Mouse (Mus musculus) CH12.LX (cell line): Measurements from ENCODE around the gene Hbq1b. TPM values are rescaled to one million over a fixed set of nuclear protein-coding genes. Genes with fewer than 3 reads are reported as not detected.
A peak's percentile ranks its signal among the peaks of the same experiment; 100 is the strongest.

ENCODE experiments used
- DNase-seq: peaks from one replicate; pipeline ENCODE4 v3.0.0-alpha.2; 2013; ENCODE audit errors: extremely low read depth
- H3K27ac ChIP-seq: 2 replicates; pipeline ENCODE4 v1.5.1; 2012; ENCODE audit warnings: low read depth, mild to moderate bottlenecking, control low read depth, moderate library complexity; ENCODE audit not compliant: insufficient read depth
- H3K27me3 ChIP-seq: replicated peaks from 2 replicates; pipeline ENCODE3; 2012; ENCODE audit warnings: inconsistent platforms
- H3K36me3 ChIP-seq, 2 experiments: replicated peaks in 1 of 2; 2 replicates each; pipeline versions ENCODE3 to v1.6.1; 2012; ENCODE audit warnings: inconsistent platforms in 1 of 2, low read length in 1 of 2, mild to moderate bottlenecking in 1 of 2, mixed read lengths in 1 of 2, moderate library complexity in 1 of 2; ENCODE audit not compliant: control insufficient read depth in 1 of 2, insufficient read depth in 1 of 2
- H3K4me1 ChIP-seq, 2 experiments: 2 replicates each; pipeline ENCODE4 v1.6.1; 2012; ENCODE audit warnings: inconsistent platforms in 1 of 2, moderate library complexity in 1 of 2; ENCODE audit not compliant: insufficient read depth in 2 of 2, control insufficient read depth in 1 of 2
- H3K4me2 ChIP-seq: 2 replicates; pipeline ENCODE4 v1.6.1; 2012; ENCODE audit warnings: low read depth, mild to moderate bottlenecking, control low read depth; ENCODE audit not compliant: poor library complexity, insufficient read depth, severe bottlenecking
- H3K4me3 ChIP-seq, 3 experiments: fragments of 150-350 bp in 1 of 3; sonication (generic) in 1 of 3; replicated peaks in 1 of 3; 2 replicates each; pipeline versions ENCODE3 to v1.5.1; 2011 to 2012; ENCODE audit warnings: low read depth in 2 of 3, low read length in 2 of 3, mild to moderate bottlenecking in 2 of 3, moderate library complexity in 2 of 3, control low read depth in 1 of 3, improper control_type of control experiment in 1 of 3, inconsistent platforms in 1 of 3, mixed read lengths in 1 of 3; ENCODE audit not compliant: poor library complexity in 1 of 3
- H3K79me2 ChIP-seq: replicated peaks from 2 replicates; pipeline ENCODE4 v1.6.1; 2012; ENCODE audit warnings: mild to moderate bottlenecking, moderate library complexity; ENCODE audit not compliant: control insufficient read depth, poor library complexity, insufficient read depth, severe bottlenecking; ENCODE audit errors: extremely low read depth
- H3K9ac ChIP-seq: 2 replicates; pipeline ENCODE4 v1.6.1; 2012; ENCODE audit warnings: low read depth, mild to moderate bottlenecking, control low read depth, moderate library complexity; ENCODE audit not compliant: insufficient read depth
- H3K9me3 ChIP-seq: replicated peaks from 2 replicates; pipeline ENCODE3; 2012; ENCODE audit warnings: low read length, inconsistent platforms, mixed read lengths
- BHLHE40 ChIP-seq: IDR thresholded peaks from 2 replicates; pipeline ENCODE4 v1.6.1; 2011; ENCODE audit warnings: mild to moderate bottlenecking, low read depth, low read length, improper control_type of control experiment
- CHD2 ChIP-seq: IDR thresholded peaks from 2 replicates; pipeline ENCODE4 v1.6.1; 2011; ENCODE audit warnings: low read length, improper control_type of control experiment
- CTCF ChIP-seq, 2 experiments: IDR thresholded peaks in 1 of 2; conservative IDR thresholded peaks in 1 of 2; 2 replicates each; pipeline ENCODE4 v1.5.1; 2011 to 2012; ENCODE audit warnings: low read depth in 2 of 2, low read length in 2 of 2, improper control_type of control experiment in 1 of 2, inconsistent platforms in 1 of 2, mild to moderate bottlenecking in 1 of 2, moderate library complexity in 1 of 2
- ELF1 ChIP-seq: IDR thresholded peaks from 2 replicates; pipeline ENCODE4 v1.6.1; 2014; ENCODE audit warnings: low read depth, mild to moderate bottlenecking, inconsistent platforms, low read length, improper control_type of control experiment
- EP300 ChIP-seq: IDR thresholded peaks from 2 replicates; pipeline ENCODE4 v1.6.1; 2011; ENCODE audit warnings: low read length, improper control_type of control experiment
- ETS1 ChIP-seq: conservative IDR thresholded peaks from 2 replicates; pipeline ENCODE4 v1.6.1; 2012; ENCODE audit warnings: low read depth, mild to moderate bottlenecking, inconsistent platforms, low read length, improper control_type of control experiment, moderate library complexity
- GABPA ChIP-seq: IDR thresholded peaks from 2 replicates; pipeline ENCODE4 v1.6.1; 2012; ENCODE audit warnings: low read depth, low read length, improper control_type of control experiment, inconsistent platforms; ENCODE audit not compliant: insufficient replicate concordance
- HCFC1 ChIP-seq: IDR thresholded peaks from 2 replicates; pipeline ENCODE4 v1.6.1; 2012; ENCODE audit warnings: low read depth, mild to moderate bottlenecking, inconsistent platforms, low read length, improper control_type of control experiment
- IRF4 ChIP-seq: IDR thresholded peaks from 2 replicates; pipeline ENCODE4 v1.6.1; 2014; ENCODE audit warnings: low read depth, mild to moderate bottlenecking, inconsistent platforms, low read length, improper control_type of control experiment
- KAT2A ChIP-seq: IDR thresholded peaks from 2 replicates; pipeline ENCODE4 v1.6.1; 2012; ENCODE audit warnings: low read length, improper control_type of control experiment, inconsistent platforms; ENCODE audit not compliant: insufficient replicate concordance
- MAFK ChIP-seq: IDR thresholded peaks from 2 replicates; pipeline ENCODE4 v1.6.1; 2011; ENCODE audit warnings: low read length, improper control_type of control experiment; ENCODE audit not compliant: insufficient replicate concordance
- MAX ChIP-seq: IDR thresholded peaks from 2 replicates; pipeline ENCODE4 v1.6.1; 2011; ENCODE audit warnings: low read length, improper control_type of control experiment
- MAZ ChIP-seq: IDR thresholded peaks from 2 replicates; pipeline ENCODE4 v1.6.1; 2012; ENCODE audit warnings: low read depth, mild to moderate bottlenecking, inconsistent platforms, low read length, improper control_type of control experiment, moderate library complexity
- MXI1 ChIP-seq: IDR thresholded peaks from 2 replicates; pipeline ENCODE4 v1.6.1; 2011; ENCODE audit warnings: mild to moderate bottlenecking, low read depth, low read length, improper control_type of control experiment
- NELFE ChIP-seq: IDR thresholded peaks from 2 replicates; pipeline ENCODE4 v1.6.1; 2011; ENCODE audit warnings: low read depth, low read length, improper control_type of control experiment
- NRF1 ChIP-seq: IDR thresholded peaks from 2 replicates; pipeline ENCODE4 v1.6.1; 2014; ENCODE audit warnings: low read depth, mild to moderate bottlenecking, inconsistent platforms, low read length, improper control_type of control experiment, moderate library complexity
- POLR2A ChIP-seq: IDR thresholded peaks from 2 replicates; pipeline ENCODE4 v1.6.1; 2011; ENCODE audit warnings: low read depth, mild to moderate bottlenecking, improper control_type of control experiment, low read length
- POLR2AphosphoS2 ChIP-seq: IDR thresholded peaks from 2 replicates; pipeline ENCODE4 v1.6.1; 2011; ENCODE audit warnings: low read depth, low read length, improper control_type of control experiment
- RAD21 ChIP-seq: IDR thresholded peaks from 2 replicates; pipeline ENCODE4 v1.6.1; 2011; ENCODE audit warnings: low read depth, mild to moderate bottlenecking, low read length, improper control_type of control experiment, moderate library complexity
- SIN3A ChIP-seq: IDR thresholded peaks from 2 replicates; pipeline ENCODE4 v1.6.1; 2012; ENCODE audit warnings: low read length, improper control_type of control experiment, inconsistent platforms
- TBP ChIP-seq: conservative IDR thresholded peaks from 2 replicates; pipeline ENCODE4 v1.6.1; 2011; ENCODE audit warnings: low read depth, low read length, improper control_type of control experiment
- TCF12 ChIP-seq: IDR thresholded peaks from 2 replicates; pipeline ENCODE4 v1.6.1; 2014; ENCODE audit warnings: low read depth, mild to moderate bottlenecking, inconsistent platforms, low read length, improper control_type of control experiment
- UBTF ChIP-seq: IDR thresholded peaks from 2 replicates; pipeline ENCODE4 v1.6.1; 2012; ENCODE audit warnings: low read depth, mild to moderate bottlenecking, inconsistent platforms, low read length, improper control_type of control experiment, moderate library complexity
- USF1 ChIP-seq: IDR thresholded peaks from 2 replicates; pipeline ENCODE4 v1.6.1; 2014; ENCODE audit warnings: low read depth, mild to moderate bottlenecking, inconsistent platforms, low read length, improper control_type of control experiment
- ZMIZ1 ChIP-seq: IDR thresholded peaks from 2 replicates; pipeline ENCODE4 v1.6.1; 2012; ENCODE audit warnings: low read depth, mild to moderate bottlenecking, inconsistent platforms, low read length, improper control_type of control experiment
- dilution Hi-C: fragments of 300-500 bp; cut with MboI; formaldehyde crosslinking; loops from 2 replicates; pipeline ENCODE4 v1.14.3; 2020; ENCODE audit warnings: low sequenced_read_pairs; ENCODE audit not compliant: extremely low pct_unique_long_range_greater_than_20kb, extremely low pct_ligation_motif_present
- in situ Hi-C: fragments of 300-500 bp; cut with MboI; formaldehyde crosslinking; loops from 3 replicates; pipeline ENCODE4 v1.14.3; 2019; ENCODE audit warnings: low sequenced_read_pairs, low pct_ligation_motif_present, low pct_unique_long_range_greater_than_20kb, mixed read lengths
- polyA plus RNA-seq: library from polyadenylated mRNA; unstranded; fragments of >175 nt; gene quantifications from 2 replicates; pipeline ENCODE4 v1.2.1, GENCODE M21; 2012; ENCODE audit warnings: low read depth; ENCODE audit not compliant: insufficient read length
- total RNA-seq, 2 experiments: library from RNA; depleted of rRNA; stranded (reverse); fragments of 300-350 nt in 1 of 2; fragments of >200 nt in 1 of 2; gene quantifications; 2 replicates each; pipeline ENCODE4 v1.2.3; 2012 to 2014

Gene Hbq1b
- total and polyA plus RNA-seq, 3 experiments: not detected

DNA sequence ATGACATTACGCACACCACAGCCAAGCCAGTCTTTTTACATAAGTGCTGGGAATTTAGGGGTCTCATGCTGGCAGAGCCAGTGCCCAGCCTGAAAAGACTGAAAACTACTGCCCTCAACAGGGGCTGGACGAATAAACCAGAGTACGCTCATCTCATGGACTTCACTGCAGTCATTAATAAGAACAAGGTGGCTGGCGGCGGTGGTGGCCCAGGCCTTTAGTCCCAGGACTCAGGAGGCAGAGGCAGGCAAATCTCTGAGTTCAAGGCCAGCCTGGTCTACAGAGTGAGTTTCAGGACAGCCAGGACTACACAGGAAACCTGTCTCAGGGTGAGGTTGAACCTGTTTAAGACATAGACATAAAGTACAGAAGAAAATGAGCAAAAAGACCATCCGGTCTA, 20.6 kb upstream of the Hbq1b start:
- Histone ChIP-seq H3K4me1 (peaks cover 13 to 63% of the 10 kb centered on the region in 2 experiments), H3K27ac (no peak overlapping the region)
- in situ Hi-C loops: no loop called here

DNA sequence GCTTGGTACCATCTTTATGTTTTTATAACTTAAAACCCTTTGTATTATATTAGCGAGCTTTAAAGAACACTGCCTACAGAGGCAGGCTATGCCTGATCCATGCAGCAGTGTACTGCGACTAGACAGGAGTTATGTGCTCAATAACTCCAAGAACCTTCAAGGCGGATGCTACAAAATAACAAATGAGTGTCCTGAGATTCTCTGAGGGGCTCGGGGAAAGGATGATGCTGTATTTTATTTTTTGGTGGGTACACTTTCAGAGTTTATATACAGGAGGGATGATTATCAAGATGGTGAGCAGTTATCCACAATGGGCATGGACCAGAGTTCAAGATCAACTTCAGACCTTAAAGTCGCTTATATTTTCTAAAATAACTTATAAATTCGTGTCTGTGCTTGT, 20.0 kb upstream of the Hbq1b start:
- Histone ChIP-seq H3K9ac (peak overlapping the region; percentile 82), H3K79me2 (peaks cover 12% of the 10 kb centered on the region), H3K4me3 (peak overlapping the region; percentile 72 to 92 (median 82)), H3K4me2 (peak overlapping the region; percentile 70), H3K27ac (no peak overlapping the region), H3K9me3 (no peaks in the 10 kb centered on the region), H3K27me3 (no peaks in the 10 kb centered on the region), H3K4me1 (peaks cover 17 to 64% of the 10 kb centered on the region in 2 experiments), H3K36me3 (peaks cover 10 to 32% of the 10 kb centered on the region in 2 experiments)
- dilution Hi-C loops: no loop called here
- DNase-seq: peak; percentile 18
- TF ChIP-seq RAD21 (no peak), TCF12 (no peak), UBTF (0 out of 2 replicates have a peak, but pooled peaks have one; percentile 13), POLR2AphosphoS2 (no peak; the same call in 1 of the 2 replicates)
- in situ Hi-C loops: no loop called here

More for the DNA sequence above, 20.6 kb upstream of the Hbq1b start:
- no peak overlapping the region for H3K4me3 ChIP-seq
- peaks cover 12 to 37% of the 10 kb centered on the region in 2 experiments for H3K36me3 ChIP-seq
- H3K4me2 ChIP-seq: peak overlapping the region; percentile 3; the same call in 1 of the 2 replicates
- no peak for DNase-seq
- no peak overlapping the region for H3K9ac ChIP-seq
- TF ChIP-seq POLR2AphosphoS2 (0 out of 2 replicates have a peak, but pooled peaks have one; percentile 5), ETS1 (no peak)
- peaks cover 12% of the 10 kb centered on the region for H3K79me2 ChIP-seq
- H3K9me3 ChIP-seq: no peaks in the 10 kb centered on the region
- dilution Hi-C loops: no loop called here
- no peaks in the 10 kb centered on the region for H3K27me3 ChIP-seq

DNA sequence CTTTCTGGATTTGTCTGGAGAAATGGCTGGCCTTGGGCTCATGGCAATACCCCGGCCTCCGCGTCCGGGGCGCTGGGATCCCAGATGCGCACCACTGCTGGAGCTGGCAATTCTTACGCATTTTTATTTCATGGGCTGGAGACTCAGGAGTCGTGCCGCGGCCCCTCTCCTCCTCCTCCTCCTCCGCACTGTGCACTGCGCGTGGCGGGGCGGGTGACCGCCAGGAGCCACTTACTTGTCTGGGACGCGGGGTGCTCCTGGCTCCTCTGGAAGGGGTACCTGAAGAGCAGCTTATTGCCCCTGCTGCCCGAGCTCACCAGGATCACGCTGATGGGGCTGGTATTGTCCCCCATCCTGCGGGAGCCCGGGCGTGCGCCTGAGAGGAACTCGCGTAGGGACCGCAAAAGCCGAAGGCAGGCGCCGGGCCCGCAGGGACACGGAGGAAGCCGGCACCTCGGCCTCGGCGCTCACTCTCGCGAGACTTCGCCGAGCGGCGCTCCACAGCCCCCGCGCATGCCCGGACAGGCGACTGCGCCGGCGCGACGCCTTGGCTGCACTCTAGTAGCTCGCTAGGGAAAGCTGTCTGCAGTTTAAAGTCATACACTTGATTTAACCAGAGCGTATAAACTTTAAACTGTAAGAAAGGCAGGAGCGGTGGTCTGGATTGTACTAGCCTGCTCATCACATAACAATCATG, 19.4 kb upstream of the Hbq1b start, which contains the start of gene Nprl3:
Gene Nprl3 (minus strand): TSS at position 520 of the 697 bp plus-strand sequence.
- Histone ChIP-seq H3K4me1 (peaks cover 17 to 64% of the 10 kb centered on the region in 2 experiments), H3K4me3 (peak within 1 kb of the TSS; percentile 72 to 92 (median 82)), H3K79me2 (peaks cover 12% of the 10 kb centered on the region), H3K27ac (peak within 1 kb of the TSS; percentile 5; the same call in 1 of the 2 replicates), H3K27me3 (no peaks in the 10 kb centered on the region), H3K36me3 (peaks cover 7 to 27% of the 10 kb centered on the region in 2 experiments), H3K4me2 (peak within 1 kb of the TSS; percentile 70), H3K9me3 (no peaks in the 10 kb centered on the region), H3K9ac (peak within 1 kb of the TSS; percentile 82)
- dilution Hi-C loops: no loop called here
- in situ Hi-C loops: no loop called here
- DNase-seq: peak; percentile 95
- TF ChIP-seq NRF1: peak; percentile 95
- TF ChIP-seq GABPA: no peak; the same call in 1 of the 2 replicates
- 0 out of 2 replicates have a peak, but pooled peaks have one; percentile 63 for TF ChIP-seq KAT2A
- peak; percentile 99 for TF ChIP-seq CHD2
- TF ChIP-seq NELFE: peak; percentile 99
- TF ChIP-seq POLR2A: peak; percentile 100
- no peak for TF ChIP-seq EP300
- TF ChIP-seq POLR2AphosphoS2: peak; percentile 81
- TF ChIP-seq MXI1: peak; percentile 25; the same call in 1 of the 2 replicates
- TF ChIP-seq IRF4: peak; percentile 26; the same call in 1 of the 2 replicates
- TF ChIP-seq MAX: peak; percentile 71
- TF ChIP-seq CTCF (conservative IDR thresholded peaks at IDR 0.05 in 1 of 2, IDR thresholded peaks at IDR 0.05 in 1 of 2; ENCODE audit: low read depth in 2 of 2, low read length in 2 of 2): no peak
- peak; percentile 96 for TF ChIP-seq ZMIZ1
- TF ChIP-seq MAFK: no peak
- 0 out of 2 replicates have a peak, but pooled peaks have one; percentile 17 for TF ChIP-seq BHLHE40
- no peak for TF ChIP-seq MAZ
- peak; percentile 93 for TF ChIP-seq SIN3A
- peak; percentile 81 for TF ChIP-seq HCFC1
- TF ChIP-seq TBP: peak; percentile 90
- no peak for TF ChIP-seq USF1
- peak; percentile 72; the same call in 1 of the 2 replicates for TF ChIP-seq ELF1
